Mouse (Mus musculus) brain, embryonic 18.5 days (tissue): Measurements from ENCODE around the gene Wscd2.
"Not testable (repeated sequence)": the region's sequence is repeated elsewhere in the genome, so short reads cannot be mapped to it uniquely, and the experiment has no call there.

Source experiments
- DNase-seq: peaks from one replicate; pipeline ENCODE4 v3.0.0-alpha.2; 2012; ENCODE audit warnings: low read depth, low spot score

The Wscd2 gene

DNA sequence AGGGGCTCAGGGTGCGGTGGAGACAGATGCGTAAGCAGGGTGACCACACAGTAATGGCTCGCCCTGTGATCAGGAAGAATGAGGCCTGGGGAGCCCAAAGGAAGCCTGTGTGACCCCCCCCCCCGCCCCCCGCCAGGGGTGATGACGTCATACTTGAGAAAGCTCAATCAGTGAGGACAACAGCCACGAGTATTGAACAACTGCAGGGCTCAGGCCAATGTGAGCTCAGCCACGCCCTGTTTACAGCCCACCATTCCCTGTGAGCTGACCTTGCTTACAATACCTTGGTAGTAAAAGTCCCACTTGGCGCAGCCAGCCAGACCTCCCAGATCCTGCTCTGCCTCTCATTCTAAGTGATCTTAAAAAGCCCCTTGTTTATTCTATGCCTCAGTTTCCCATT, 90.7 kb downstream of the Wscd2 start:
- DNase-seq = no peak

DNA sequence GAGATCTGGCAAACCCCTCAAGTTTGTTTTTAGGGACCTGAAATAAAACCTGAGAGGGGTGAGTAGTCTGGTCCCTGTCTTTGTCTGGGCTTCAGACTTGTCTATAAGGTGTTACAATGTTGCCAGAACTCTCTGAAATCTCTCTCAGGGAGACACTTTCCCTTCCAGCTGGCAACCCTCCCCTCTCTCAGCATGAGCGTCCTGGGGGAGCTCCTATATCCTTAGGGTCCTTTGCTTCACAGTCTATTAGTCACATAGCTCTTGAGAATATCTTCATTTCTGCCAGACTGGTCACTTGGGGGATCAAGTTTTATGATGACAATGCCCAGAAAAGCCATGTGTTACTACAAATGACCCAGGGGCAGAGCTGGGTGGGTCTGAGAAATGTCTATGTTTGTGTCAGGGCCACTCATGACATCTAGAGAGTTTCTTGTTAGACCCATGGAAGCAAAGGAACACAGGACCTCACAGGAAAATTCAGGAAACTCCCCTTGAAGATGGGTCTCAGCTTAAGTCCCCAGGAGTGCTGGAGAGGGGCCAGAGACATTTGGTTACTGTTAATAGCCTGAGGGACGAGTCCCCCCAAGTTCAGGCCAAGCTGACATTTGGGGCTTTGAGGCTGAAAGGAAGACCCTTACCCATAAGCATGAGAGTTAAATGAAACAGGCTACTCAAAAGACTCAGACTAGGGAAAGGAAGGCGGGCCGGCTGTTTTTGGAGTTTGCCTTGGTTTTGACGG, 93.5 kb downstream of the Wscd2 start:
- DNase-seq = no peak

DNA sequence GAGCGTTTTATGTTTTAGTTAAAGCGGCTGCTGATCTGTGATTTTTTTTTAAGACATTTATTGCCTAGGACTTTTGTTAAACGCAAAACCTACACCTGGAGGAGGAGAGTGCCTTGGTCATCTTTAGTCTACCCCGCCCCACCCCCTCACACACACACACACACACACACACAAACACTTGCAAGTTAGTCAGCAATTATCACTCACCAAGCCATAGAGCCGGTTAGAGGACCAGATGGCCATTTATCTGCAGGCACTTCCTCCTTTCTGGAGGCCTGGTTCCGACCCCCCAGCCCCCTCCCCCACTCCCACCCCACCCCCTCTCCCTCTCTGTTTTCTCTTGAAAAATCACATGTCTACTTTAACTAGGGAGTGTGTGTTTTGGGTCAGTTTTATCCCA, 94.3 kb downstream of the Wscd2 start:
- DNase-seq = no peak

DNA sequence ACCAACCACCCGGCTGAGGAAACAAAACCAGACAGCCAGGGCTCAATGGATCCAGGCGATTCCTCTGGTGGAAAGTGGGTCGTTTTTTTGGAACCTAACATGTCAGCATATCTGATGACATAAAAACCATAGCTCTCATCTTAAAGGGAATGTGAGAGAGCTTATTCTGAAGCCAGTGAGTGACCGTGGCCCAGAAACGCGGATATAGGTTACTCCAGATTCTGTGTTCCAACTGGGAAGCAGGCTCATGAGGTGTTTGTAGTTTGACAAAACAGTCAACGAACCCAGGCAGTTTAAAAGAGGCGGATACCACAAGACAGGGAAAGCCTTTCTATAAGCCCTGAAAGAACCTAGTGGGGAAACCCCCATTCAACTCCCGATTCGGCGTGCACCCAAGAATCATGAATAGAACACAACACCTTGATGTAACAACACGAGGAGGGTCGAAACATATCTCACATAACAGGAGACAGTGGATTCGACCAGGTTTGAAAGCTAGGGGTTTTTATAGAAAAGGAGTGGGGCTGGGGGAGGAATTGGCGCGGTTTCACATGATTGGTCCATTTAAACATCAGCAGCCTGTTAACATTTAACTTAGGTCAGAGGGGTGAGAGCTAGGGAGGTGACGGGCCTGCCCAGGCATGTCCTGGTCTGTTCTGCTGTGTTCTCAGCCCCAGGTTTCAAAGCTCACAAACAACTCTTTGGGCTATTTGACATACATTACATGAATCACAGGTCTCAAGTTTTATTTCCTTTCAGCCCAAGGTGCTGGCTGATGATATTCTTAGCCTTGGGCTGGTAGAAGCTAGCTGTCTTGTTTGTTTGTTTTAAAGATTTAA, 95.7 kb downstream of the Wscd2 start:
- DNase-seq = not testable (repeated sequence)

DNA sequence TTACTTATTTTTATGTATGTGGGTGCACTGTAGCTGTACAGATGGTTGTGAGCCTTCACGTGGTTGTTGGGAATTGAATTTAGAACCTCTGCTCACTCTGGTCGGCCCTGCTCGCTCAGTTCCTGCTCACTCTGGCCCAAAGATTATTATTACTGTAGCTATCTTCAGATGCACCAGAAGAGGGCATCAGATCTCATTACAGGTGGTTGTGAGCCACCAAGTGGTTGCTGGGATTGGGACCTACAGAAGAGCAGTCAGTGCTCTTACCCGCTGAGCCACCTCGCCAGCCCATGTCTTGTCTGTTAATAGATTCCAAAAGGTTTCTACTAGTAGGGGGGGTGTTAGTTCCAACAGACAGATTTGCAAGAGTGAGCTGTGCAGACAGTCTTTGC, 96.3 kb downstream of the Wscd2 start:
- DNase-seq = not testable (repeated sequence)

DNA sequence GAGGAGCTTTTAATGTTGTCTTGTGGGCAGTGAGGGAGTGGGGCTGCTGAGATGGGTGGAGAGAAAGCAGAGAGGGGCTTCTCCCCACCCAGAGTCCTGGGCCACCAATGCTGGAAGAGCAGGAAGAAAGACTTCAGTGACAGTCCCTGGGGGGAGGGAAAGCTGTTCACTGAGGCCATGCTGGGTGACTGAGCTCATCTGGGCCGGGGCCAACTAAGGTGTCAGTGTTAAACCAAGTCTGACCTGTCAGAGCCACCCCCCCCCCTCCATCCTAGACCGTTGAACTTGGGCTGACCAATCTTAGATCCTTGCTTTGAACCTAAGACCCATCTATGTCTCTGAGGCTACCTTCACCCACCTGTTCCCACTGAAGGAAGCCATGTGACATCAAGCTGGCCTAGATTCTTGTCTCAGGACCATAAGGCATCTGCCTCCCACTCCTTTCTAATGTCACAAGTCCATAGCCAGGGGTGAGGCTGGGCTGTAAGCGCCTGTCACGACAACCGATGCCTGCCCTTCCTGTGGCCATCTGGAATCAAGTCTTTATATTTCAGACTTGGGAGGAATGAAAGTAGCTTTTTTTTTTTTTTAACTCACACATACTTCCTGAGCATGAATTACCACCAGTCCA, 100.0 kb downstream of the Wscd2 start:
- DNase-seq = no peak

DNA sequence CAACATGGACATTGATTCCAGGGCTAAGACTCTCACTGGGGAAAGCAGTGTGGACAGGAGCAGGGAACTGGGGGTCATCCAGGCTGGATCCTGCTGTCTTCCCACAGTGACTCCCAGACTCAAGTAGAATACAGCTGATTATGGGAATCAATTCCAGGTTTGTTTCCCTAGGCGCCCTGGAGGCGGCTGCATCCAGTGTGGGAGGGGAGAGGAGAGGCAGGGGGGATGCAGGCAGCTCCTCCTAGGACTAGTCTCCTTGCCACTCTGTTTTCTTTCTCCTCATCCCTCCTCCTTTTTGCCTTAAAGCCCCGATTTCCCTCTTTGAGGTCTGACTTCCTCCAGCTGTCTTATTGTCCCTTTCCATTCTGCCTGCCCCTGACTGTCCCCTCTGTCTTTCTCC, 101.0 kb downstream of the Wscd2 start:
- no peak for DNase-seq

DNA sequence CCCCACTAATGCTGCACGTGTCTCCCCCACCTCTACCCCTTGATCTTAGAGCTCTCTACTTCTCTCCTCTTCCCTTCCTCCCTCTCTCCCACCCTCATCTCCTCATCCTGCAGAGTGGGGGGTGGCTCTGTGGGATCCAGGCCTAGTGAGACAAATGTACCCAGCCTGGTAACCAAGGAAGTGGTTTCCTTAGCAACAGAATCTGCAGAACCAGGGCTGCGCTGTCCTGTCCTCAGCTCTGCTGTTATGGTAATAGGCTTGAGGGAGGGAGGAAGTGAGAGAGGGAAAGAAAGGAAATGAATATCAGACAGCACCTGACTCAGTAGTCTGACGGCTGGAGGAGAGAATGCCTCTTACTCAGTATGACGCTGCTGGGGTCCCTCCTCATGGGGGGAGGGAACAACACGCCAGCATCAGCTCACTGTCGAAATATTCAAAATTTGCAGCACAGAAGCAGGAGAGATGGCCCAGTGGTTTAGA, 101.7 kb downstream of the Wscd2 start:
- peak; percentile 90 for DNase-seq

DNA sequence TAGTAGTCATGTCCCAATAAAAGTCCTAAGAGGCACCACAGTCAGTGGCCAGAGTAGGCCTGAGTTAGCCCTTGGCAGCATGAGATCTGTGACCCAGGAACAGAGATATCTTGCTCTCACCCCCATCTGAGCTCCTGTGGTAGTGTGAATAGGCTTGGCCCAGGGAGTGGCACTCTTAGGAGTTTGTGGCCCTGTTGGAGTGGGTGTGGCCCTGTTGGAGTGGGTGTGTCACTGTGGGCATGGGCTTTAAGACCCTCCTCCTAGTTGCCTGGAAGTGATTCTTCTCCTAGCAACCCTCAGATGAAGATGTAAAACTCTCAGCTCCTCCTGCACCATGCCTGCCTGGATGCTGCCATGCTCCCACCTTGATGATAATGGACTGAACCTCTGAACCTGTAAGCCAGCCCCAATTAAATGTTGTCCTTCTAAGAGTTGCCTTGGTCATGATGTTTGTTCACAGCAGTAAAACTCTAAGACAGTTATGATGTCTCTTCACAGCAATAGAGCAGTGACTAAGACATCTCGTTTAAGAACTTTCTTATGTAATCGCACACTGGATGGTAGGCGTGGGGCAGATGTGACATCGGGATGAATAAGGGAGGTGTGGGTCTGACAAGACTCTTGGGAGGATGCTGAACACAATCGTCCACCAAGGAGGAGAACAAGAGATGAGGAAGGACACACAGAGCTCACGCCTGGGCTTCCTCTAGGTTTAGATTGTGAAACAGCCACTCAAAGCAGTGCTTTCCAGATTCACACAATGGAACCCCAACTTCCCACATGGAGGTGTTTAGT, 104.0 kb downstream of the Wscd2 start:
- DNase-seq = no peak

DNA sequence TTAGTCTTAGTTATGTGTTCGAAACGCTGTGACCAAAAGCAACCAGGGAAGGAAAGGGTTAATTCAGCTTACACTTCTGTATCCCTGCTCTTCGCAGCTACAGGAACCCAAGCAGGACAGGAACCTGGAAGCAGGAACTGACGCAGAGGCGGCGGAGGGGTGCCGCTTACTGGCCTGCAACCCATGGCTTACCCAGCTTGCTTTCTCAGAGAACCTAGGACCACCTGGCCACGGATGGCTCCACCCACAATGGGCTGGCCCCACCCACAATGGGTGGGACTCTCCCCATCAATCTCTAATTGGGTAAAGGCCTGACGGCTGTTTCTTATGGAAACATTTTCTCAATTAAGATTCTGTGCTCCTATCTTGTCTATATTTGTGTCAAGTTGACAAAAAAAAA, 106.1 kb downstream of the Wscd2 start:
- no peak for DNase-seq

DNA sequence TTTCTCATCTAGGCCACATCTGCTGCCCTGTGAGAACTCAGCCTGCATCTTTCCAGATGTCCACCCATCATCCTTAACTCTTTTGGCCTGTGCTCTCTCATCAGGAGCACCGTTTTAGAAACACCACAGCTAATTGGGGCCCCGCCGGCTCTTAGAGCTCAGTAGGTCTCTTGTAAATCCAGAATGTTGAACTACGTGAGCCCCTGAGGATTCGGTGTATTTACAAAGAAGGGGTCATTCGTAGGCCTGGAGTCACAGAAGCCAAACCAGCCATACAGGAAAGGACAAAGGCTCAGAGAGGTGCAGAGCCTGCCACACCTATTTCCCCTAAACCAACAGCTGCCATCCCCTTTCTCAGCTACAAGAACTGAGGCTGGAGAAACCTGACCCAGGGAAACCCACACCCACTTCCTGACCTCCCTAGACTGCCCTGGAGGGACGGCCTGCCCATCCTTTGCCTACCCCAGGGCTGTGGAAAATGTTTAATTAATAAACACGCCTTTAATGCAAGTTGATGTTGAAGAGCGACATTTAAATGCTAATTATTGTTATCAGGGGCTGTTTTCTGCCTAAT, 106.7 kb downstream of the Wscd2 start:
- DNase-seq = no peak

DNA sequence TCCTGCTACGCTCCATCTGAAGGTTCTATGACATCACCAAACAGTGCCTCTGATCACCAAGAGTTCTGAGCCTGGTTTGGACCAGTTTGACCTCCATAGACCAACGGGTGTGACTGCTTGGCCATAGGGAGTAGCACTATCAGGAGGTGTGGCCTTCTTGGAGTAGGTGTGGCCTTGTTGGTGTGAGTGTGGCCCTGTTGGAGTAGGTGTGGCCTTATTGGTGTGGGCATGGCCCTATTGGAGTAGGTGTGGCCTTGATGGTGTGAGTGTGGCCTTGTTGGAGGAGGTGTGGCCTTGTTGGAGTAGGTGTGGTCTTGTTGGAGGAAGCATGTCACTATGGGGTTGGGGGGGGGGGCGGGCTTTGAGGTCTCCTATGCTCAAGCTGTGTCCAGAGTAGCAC, 110.0 kb downstream of the Wscd2 start:
- no peak for DNase-seq

DNA sequence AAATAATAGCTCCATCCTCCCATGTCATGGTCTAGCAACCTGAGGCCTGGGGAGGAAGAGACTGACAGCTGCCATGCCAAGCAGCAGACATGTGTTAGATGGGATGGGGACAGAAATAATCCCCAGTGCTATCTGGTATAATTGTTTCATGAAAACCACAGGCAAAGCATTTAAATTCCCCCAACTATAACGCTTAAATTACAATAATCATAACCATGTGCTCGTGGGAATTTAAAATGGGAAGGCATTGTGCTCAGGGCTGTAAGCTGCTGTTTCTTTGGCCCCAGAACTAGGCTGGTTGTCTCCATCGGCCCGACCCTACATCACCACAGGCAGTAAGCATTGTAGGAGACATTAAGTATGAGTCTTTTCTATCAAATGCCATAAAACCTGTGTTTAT, 110.7 kb downstream of the Wscd2 start:
- no peak for DNase-seq

DNA sequence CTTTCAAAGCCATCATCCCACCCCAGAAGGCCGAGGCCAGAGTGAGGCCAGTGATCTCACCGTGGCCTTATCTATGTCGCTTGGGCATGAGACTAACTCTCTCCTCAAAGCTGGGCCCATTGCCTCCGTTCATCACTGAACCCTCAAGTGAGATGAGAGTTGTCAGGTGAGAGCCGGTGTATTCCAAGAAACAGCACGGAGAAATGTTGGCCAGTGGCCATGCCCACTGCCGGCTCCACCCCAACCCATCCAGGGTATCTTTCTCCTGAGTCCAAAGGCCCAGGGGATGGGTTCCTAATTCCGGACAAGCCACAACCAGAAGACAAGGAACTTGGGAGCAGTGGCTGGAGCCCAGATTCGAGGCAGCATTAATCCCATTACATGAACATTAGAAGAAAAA, 113.3 kb downstream of the Wscd2 start:
- no peak for DNase-seq

DNA sequence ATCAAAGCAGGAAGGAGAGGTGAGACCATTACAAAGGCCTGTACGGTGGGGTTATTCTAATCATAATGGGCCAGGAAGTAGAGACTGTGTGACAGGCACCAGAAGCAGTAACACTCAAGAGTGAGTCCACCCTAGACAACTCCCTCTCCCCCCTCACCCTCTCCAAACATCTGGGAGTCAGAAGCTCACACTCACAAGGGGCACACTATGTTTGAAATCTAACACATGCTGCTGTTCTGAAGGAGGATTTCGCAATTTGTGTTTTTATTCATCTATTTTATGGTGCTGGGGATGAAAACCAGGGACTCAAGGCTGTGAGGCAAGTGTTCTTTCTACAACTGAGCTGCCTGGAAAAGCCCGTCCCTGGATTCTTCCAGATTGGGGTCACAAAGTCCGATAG, 114.6 kb downstream of the Wscd2 start:
- DNase-seq = no peak

DNA sequence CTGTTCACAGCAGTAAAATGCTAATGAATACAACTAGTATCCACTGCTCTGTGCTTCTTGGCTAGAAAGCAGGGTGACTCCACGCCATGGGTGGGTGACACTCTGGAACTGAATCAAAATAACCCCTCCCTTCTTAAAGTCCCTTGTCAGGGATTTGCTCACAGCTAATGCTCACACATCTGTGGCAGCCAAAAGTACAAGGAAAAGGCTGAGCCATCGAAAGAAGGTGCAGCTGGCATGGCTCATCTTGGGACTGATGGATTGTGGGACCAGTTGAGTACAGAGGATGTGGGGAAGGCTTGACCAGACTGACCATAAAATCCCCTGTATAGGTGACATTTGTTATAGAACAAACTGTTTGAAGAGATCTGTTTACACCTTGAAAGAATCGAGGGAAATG, 116.0 kb downstream of the Wscd2 start:
- DNase-seq = no peak

DNA sequence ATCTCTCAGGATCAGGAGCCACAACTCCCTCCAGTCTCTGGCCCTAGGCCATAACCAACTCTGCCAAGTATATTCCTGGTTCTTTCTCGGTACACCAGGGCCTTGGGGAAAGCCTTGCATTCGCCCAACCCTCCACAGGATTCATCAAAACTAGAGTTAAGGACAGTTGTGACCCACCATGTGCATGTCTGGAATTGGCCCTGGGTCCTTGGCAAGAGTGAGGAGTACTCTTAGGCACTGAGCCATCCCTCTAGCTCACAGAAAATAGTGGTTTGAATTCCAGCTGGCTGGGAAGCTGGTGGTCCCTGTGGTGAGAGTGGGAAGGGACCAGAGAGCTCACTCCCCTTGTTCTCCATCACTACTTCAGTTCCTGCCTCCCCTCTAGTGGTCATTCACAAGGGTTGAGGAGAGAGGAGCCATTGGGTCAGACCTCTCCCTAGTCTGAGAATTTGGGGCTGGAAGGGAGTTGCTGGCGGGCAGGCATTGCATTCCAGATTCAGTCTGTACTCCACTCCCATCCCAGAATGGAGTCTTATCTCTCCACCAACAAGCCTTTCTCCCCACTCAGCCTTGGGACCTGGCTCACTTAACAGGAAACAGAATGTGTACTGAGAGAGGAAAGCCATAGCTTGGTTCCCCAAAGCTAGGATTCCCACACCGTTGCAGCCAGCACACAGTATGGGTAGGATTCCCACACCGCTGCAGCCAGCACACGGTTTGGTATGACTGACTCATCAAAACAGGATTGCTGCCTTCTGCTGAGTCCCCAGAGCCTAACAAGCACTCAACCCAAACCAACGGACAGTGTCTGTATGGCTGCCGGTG, 117.0 kb downstream of the Wscd2 start:
- no peak for DNase-seq

DNA sequence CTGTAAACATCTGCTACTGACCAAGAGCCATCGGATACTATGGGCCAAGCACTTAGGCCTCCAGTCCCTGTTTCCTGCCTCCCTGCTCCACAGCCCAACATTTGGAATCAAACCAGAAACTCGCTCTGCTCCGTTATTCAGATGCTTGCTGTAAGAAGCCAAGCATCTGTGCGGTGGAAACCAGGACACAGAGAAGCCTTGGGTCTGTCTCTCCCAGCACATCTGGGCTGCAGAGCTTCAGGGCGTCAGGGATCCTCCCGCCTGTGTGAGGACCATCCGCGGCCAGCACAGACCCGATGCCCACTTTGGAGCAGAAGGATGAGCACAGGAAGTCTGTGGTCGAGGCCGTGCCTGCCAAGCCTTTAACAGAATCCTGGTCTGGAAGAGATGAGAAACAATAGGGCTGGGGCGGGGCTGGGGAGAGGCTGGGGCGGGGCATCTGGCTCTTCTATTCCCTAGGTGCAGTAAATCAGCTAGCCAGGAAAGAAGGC, 117.9 kb downstream of the Wscd2 start:
- no peak for DNase-seq

DNA sequence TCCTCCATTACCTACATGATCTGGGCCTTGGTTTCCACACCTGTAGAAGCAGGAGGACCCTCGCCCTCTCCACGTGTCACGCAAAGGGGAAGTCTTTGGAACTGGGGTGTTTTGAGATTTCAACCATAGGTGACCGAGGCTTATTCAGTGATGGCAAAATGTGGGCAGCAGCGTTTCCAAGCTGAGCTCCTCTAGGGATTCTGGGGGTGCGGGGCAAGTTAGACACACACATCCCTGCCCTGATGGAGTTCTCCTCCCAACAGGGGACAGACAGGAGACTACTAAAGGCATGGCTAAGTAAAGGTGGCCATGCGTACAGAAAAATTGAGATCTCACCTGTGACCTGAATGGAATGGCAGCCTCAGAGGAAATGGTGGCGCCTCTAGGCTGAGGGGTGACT, 118.4 kb downstream of the Wscd2 start:
- DNase-seq = no peak

DNA sequence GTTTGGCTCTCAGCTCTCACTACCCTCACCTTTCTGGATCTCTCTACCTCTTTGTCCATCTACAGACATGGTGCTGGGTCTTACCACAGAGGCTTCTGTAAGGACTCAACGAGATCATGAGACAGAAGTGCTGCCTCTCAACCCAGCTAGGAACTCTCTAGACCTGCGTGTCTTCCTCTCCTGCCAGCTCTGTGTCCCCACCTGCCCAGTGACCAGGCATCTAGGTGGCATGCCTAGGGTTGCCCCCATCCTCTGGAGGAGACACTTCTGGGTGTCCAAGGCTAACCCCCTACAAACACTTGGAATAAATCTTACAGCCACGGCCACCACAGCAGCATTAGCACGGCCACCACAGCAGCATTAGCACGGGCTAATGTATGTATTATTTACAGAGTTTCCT, 119.8 kb downstream of the Wscd2 start:
- DNase-seq = no peak
